16 mouse cellular contexts compared by ENCODE assay signal in genomic region chr4:119427680-119428079, GRCm38 (mm10). TPM values are rescaled to one million over a fixed set of nuclear protein-coding genes. Genes with fewer than 3 reads are reported as not detected.
A peak's percentile ranks its signal among the peaks of the same experiment; 100 is the strongest.
DNase-seq lines count a peak whose midpoint lies in the region; ATAC-seq lines count a peak whose summit lies in the region.
"Had no signal": no experiment of that assay in that cellular context is flagged by ENCODE, and none has a peak within 500 bp of the region (broad histone marks: within the 10 kb centered on the region; RNA-seq: fewer than 3 reads in every experiment).

No protein-coding gene starts in this region.

- no peaks in the 10 kb centered on the region for H3K9me3 ChIP-seq in liver, embryonic 15.5 days (replicated peaks)
- no peaks in the 10 kb centered on the region for H3K9me3 ChIP-seq in liver, embryonic 12.5 days (replicated peaks)
- H3K9me3 ChIP-seq in midbrain, embryonic 13.5 days = no peaks in the 10 kb centered on the region
- no peaks in the 10 kb centered on the region for H3K9me3 ChIP-seq in forebrain, embryonic 11.5 days (ENCODE audit: control insufficient read depth, low read length)
- H3K9me3 ChIP-seq: embryonic facial prominence, embryonic 13.5 days; forebrain, embryonic 13.5 days; hindbrain, embryonic 10.5 days had no signal

- no peak for ATAC-seq in liver, embryonic 15.5 days (ENCODE audit: insufficient read depth)
- ATAC-seq in liver, embryonic 12.5 days = no peak
- ATAC-seq in erythroid progenitor cell, adult 5-6 weeks (replicated peaks; ENCODE audit: low FRiP score, poor library complexity, severe bottlenecking) = peak; percentile 82
- no peak for ATAC-seq in midbrain, embryonic 13.5 days
- ATAC-seq in forebrain, embryonic 11.5 days (replicated peaks; ENCODE audit: low FRiP score) = no peak
- ATAC-seq: forebrain, embryonic 13.5 days; intestine, embryonic 16.5 days had no signal

- no peak overlapping the region for H3K4me3 ChIP-seq in liver, embryonic 15.5 days (replicated peaks)
- no peak overlapping the region for H3K4me3 ChIP-seq in liver, embryonic 12.5 days
- H3K4me3 ChIP-seq in midbrain, embryonic 13.5 days (replicated peaks) = no peak overlapping the region
- H3K4me3 ChIP-seq in forebrain, embryonic 11.5 days (ENCODE audit: low read depth, low read length) = no peak overlapping the region
- H3K4me3 ChIP-seq: embryonic facial prominence, embryonic 13.5 days; forebrain, embryonic 13.5 days; hindbrain, embryonic 10.5 days had no signal

- peaks cover 43% of the 10 kb centered on the region for H3K4me1 ChIP-seq in liver, embryonic 15.5 days (replicated peaks)
- peaks cover 36% of the 10 kb centered on the region for H3K4me1 ChIP-seq in liver, embryonic 12.5 days
- H3K4me1 ChIP-seq in midbrain, embryonic 13.5 days (replicated peaks) = peaks cover 10% of the 10 kb centered on the region
- H3K4me1 ChIP-seq in forebrain, embryonic 11.5 days (replicated peaks; ENCODE audit: control insufficient read depth, insufficient read depth, low read length) = no peaks in the 10 kb centered on the region

- 69% methylated on average over 2 of the region's 2 CpGs for WGBS in liver, embryonic 15.5 days (ENCODE audit: insufficient replicate concordance)
- 43% methylated on average over 2 of the region's 2 CpGs for WGBS in liver, embryonic 12.5 days (ENCODE audit: insufficient replicate concordance)
- 57% methylated on average over 2 of the region's 2 CpGs for WGBS in midbrain, embryonic 13.5 days
- WGBS in forebrain, embryonic 11.5 days = 68% methylated on average over 2 of the region's 2 CpGs

- H3K36me3 ChIP-seq in liver, embryonic 15.5 days (replicated peaks) = no peaks in the 10 kb centered on the region
- H3K36me3 ChIP-seq in liver, embryonic 12.5 days = no peaks in the 10 kb centered on the region
- no peaks in the 10 kb centered on the region for H3K36me3 ChIP-seq in midbrain, embryonic 13.5 days
- no peaks in the 10 kb centered on the region for H3K36me3 ChIP-seq in forebrain, embryonic 11.5 days (ENCODE audit: control insufficient read depth, insufficient read depth, low read length)
- H3K36me3 ChIP-seq: embryonic facial prominence, embryonic 13.5 days; hindbrain, embryonic 10.5 days had no signal

- DNase-seq in adrenal gland, postnatal 14 days = peak; percentile 62
- peak; percentile 88 to 94 for DNase-seq in spleen, postnatal 10 days (ENCODE audit: low spot score in 2 of 2)
- DNase-seq in forebrain, embryonic 11.5 days (ENCODE audit: low spot score) = no peak
- DNase-seq: heart, adult 18-20 months; layer of hippocampus, postnatal 36 days; lung, embryonic 14.5 days had no signal

- H3K27ac ChIP-seq in liver, embryonic 15.5 days (replicated peaks) = peak overlapping the region; percentile 30; the same call in 1 of the 2 replicates
- no peak overlapping the region for H3K27ac ChIP-seq in liver, embryonic 12.5 days
- no peak overlapping the region for H3K27ac ChIP-seq in midbrain, embryonic 13.5 days
- H3K27ac ChIP-seq in forebrain, embryonic 11.5 days (ENCODE audit: low read depth, low read length) = no peak overlapping the region
- H3K27ac ChIP-seq: embryonic facial prominence, embryonic 13.5 days; forebrain, embryonic 13.5 days; hindbrain, embryonic 10.5 days had no signal

- H3K9ac ChIP-seq in liver, embryonic 15.5 days = no peak overlapping the region
- no peak overlapping the region for H3K9ac ChIP-seq in liver, embryonic 12.5 days
- no peak overlapping the region; the same call in 1 of the 2 replicates for H3K9ac ChIP-seq in midbrain, embryonic 13.5 days (replicated peaks)
- no peak overlapping the region for H3K9ac ChIP-seq in forebrain, embryonic 11.5 days (ENCODE audit: low read length)
- H3K9ac ChIP-seq: embryonic facial prominence, embryonic 13.5 days; forebrain, embryonic 13.5 days; lung, embryonic 14.5 days had no signal

- H3K27me3 ChIP-seq in liver, embryonic 15.5 days = 0 out of 2 replicates have a peak, but pooled peaks cover 6% of the 10 kb centered on the region
- H3K27me3 ChIP-seq in liver, embryonic 12.5 days (replicated peaks) = no peaks in the 10 kb centered on the region
- H3K27me3 ChIP-seq in midbrain, embryonic 13.5 days = peaks cover 9% of the 10 kb centered on the region; the same call in 1 of the 2 replicates
- no peaks in the 10 kb centered on the region for H3K27me3 ChIP-seq in forebrain, embryonic 11.5 days (ENCODE audit: control insufficient read depth, insufficient read depth, low read length)
- H3K27me3 ChIP-seq: CH12.LX; embryonic facial prominence, embryonic 13.5 days; forebrain, embryonic 13.5 days had no signal

- no peak overlapping the region for H3K4me2 ChIP-seq in liver, embryonic 15.5 days
- no peak overlapping the region for H3K4me2 ChIP-seq in liver, embryonic 12.5 days
- H3K4me2 ChIP-seq in midbrain, embryonic 13.5 days (replicated peaks) = no peak overlapping the region
- H3K4me2 ChIP-seq in forebrain, embryonic 11.5 days (ENCODE audit: low read depth, low read length, severe bottlenecking) = no peak overlapping the region
- H3K4me2 ChIP-seq: embryonic facial prominence, embryonic 13.5 days; forebrain, embryonic 13.5 days; lung, embryonic 14.5 days had no signal

RNA-seq across cellular contexts. Expression of gene Zmynd12, which starts 5.1 kb away (rescaled TPM):
- 0.09 and 0.13 TPM in 2 replicates for polyA plus RNA-seq in liver, embryonic 15.5 days (2015; fragmentation: Nextera tagmentation; extraction: Ambion mirVana)
- polyA plus RNA-seq in liver, embryonic 12.5 days (2016; fragmentation: Nextera tagmentation; extraction: Ambion mirVana) = 0.16 and 0.23 TPM in 2 replicates
- total RNA-seq in adrenal gland, postnatal 14 days (2021) = 1.1 and 1.6 TPM in 2 replicates
- 3.4 TPM in 1 of 2 replicates, not detected in the other for total RNA-seq in erythroid progenitor cell, adult 5-6 weeks (2015; ENCODE audit: low replicate concordance)
- not detected in 2 replicates for total RNA-seq in erythroid progenitor cell, adult 5-6 weeks (2017; ENCODE audit: low replicate concordance)
- 0.28 and 0.76 TPM in 2 replicates for polyA plus RNA-seq in midbrain, embryonic 13.5 days (2015; fragmentation: Nextera tagmentation; extraction: Ambion mirVana)
- not detected in 2 replicates for polyA plus RNA-seq in forebrain, embryonic 11.5 days (2014; fragmentation: Nextera tagmentation; extraction: Ambion mirVana)
- total RNA-seq: heart, adult 18-20 months; megakaryocyte, adult 5-6 weeks had no signal
- polyA plus RNA-seq: embryonic facial prominence, embryonic 13.5 days had no signal

RNA-seq across cellular contexts. Expression of gene Ppcs, which starts 5.5 kb away (rescaled TPM):
- polyA plus RNA-seq in liver, embryonic 15.5 days (2015; fragmentation: Nextera tagmentation; extraction: Ambion mirVana) = 13.0 and 14.5 TPM in 2 replicates
- polyA plus RNA-seq in liver, embryonic 12.5 days (2016; fragmentation: Nextera tagmentation; extraction: Ambion mirVana) = 20.2 and 20.9 TPM in 2 replicates
- 36.5 and 41.5 TPM in 2 replicates for total RNA-seq in adrenal gland, postnatal 14 days (2021)
- 10.9 and 23.4 TPM in 2 replicates for total RNA-seq in erythroid progenitor cell, adult 5-6 weeks (2015; ENCODE audit: low replicate concordance)
- 5.3 and 17.2 TPM in 2 replicates for total RNA-seq in erythroid progenitor cell, adult 5-6 weeks (2017; ENCODE audit: low replicate concordance)
- 17.7 and 18.2 TPM in 2 replicates for polyA plus RNA-seq in midbrain, embryonic 13.5 days (2015; fragmentation: Nextera tagmentation; extraction: Ambion mirVana)
- polyA plus RNA-seq in forebrain, embryonic 11.5 days (2014; fragmentation: Nextera tagmentation; extraction: Ambion mirVana) = 19.5 and 19.9 TPM in 2 replicates

RNA-seq across cellular contexts. Expression of gene Ccdc30, which starts 12.4 kb away (rescaled TPM):
- 1.1 and 1.5 TPM in 2 replicates for polyA plus RNA-seq in liver, embryonic 15.5 days (2015; fragmentation: Nextera tagmentation; extraction: Ambion mirVana)
- 1.4 and 1.9 TPM in 2 replicates for polyA plus RNA-seq in liver, embryonic 12.5 days (2016; fragmentation: Nextera tagmentation; extraction: Ambion mirVana)
- 8.4 and 9.7 TPM in 2 replicates for total RNA-seq in adrenal gland, postnatal 14 days (2021)
- not detected in 2 replicates for total RNA-seq in erythroid progenitor cell, adult 5-6 weeks (2015; ENCODE audit: low replicate concordance)
- total RNA-seq in erythroid progenitor cell, adult 5-6 weeks (2017; ENCODE audit: low replicate concordance) = not detected in 2 replicates
- polyA plus RNA-seq in midbrain, embryonic 13.5 days (2015; fragmentation: Nextera tagmentation; extraction: Ambion mirVana) = 19.2 and 19.7 TPM in 2 replicates
- polyA plus RNA-seq in forebrain, embryonic 11.5 days (2014; fragmentation: Nextera tagmentation; extraction: Ambion mirVana) = 10.2 and 11.0 TPM in 2 replicates
- total RNA-seq: megakaryocyte, adult 5-6 weeks had no signal
